Mouse (Mus musculus): Measurements from ENCODE around the gene Gm47289. TPM values are rescaled to one million over a fixed set of nuclear protein-coding genes. Genes with fewer than 3 reads are reported as not detected.

The Gm47289 gene
- polyA plus RNA-seq, 1 experiment from 2014 or later = not detected

DNA sequence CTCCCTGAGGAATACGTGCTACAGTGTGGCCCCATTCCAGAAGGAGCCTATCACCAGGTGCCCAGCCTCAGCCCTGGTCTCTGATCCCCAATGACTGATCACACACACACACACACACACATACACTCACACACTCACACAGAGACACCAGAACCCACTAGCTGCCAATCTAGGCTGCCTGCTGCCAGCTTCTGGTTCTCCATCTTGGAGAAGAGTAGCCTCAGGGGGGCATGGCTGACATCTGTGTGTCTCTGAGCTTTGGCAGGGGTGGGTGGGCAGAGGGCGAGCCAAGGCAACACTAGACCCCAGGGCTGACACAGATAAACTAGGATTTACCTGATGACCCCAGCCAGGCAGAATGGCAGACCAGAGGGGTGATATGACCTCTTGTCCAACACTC, 20.1 kb upstream of the Gm47289 start:
- Histone ChIP-seq H3K9ac (replicated peaks; ENCODE audit: low read length) (no peak overlapping the region), H3K27me3 (ENCODE audit: insufficient read depth, low read length) (no peaks in the 10 kb centered on the region), H3K4me2 (replicated peaks; ENCODE audit: low read depth, low read length) (no peak overlapping the region), H3K27ac (ENCODE audit: low read length) (no peak overlapping the region), H3K9me3 (ENCODE audit: low read length) (no peaks in the 10 kb centered on the region), H3K36me3 (ENCODE audit: insufficient read depth, low read length) (no peaks in the 10 kb centered on the region), H3K4me1 (ENCODE audit: insufficient read depth, low read length) (no peaks in the 10 kb centered on the region), H3K4me3 (ENCODE audit: low read length) (no peak overlapping the region)
- WGBS = 70% methylated on average over 2 of the region's 2 CpGs
- no peak for ATAC-seq (ENCODE audit: low FRiP score, low TSS enrichment)

DNA sequence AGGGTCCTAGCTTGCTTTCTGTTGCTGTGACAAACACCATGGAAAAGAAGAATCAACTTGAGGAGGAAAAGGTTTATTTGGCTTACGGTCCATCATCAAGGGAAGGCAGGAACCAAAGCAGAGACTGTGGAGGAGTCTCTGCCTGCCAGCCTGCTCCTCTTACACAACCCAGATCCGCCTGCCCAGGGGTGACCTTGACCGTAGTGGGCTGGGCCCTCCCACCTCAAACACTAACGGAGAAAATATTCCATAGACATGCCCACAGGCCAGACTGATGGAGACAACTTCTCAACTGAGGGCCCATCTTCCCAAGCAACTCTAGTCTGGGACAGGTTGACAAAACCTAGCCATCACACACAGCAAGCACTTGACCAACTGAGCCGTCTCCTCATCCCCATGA, 16.9 kb upstream of the Gm47289 start:
- WGBS = 64% methylated on average over 5 of the region's 5 CpGs
- ATAC-seq (ENCODE audit: low FRiP score, low TSS enrichment) = no peak
- H3K9ac ChIP-seq (replicated peaks; ENCODE audit: low read length) = no peak overlapping the region
- no peaks in the 10 kb centered on the region for H3K27me3 ChIP-seq (ENCODE audit: insufficient read depth, low read length)
- no peaks in the 10 kb centered on the region for H3K36me3 ChIP-seq (ENCODE audit: insufficient read depth, low read length)
- H3K9me3 ChIP-seq (ENCODE audit: low read length) = no peaks in the 10 kb centered on the region
- H3K4me3 ChIP-seq (ENCODE audit: low read length) = no peak overlapping the region
- H3K27ac ChIP-seq (ENCODE audit: low read length) = no peak overlapping the region
- H3K4me1 ChIP-seq (ENCODE audit: insufficient read depth, low read length) = no peaks in the 10 kb centered on the region
- no peak overlapping the region for H3K4me2 ChIP-seq (replicated peaks; ENCODE audit: low read depth, low read length)

DNA sequence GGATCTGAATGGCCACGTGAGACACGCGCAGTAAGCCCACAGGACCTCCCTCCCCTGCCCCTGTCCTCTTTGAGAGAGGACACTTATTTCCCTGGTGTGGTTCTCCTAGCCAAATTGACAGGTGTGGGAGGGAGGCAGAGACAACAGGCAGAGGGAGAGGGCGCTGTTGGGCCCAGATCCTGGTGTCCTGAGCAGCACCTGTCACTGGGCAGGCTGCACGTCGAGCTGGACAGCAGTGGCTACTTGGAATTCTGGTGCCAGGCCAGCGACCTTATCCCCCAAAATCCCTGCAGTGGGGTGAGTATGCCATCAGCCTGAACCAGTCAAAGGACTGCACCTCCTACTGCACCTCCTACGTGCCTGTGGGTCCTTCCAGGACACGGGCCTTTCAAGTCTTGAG, 15.6 kb upstream of the Gm47289 start:
- H3K4me3 ChIP-seq (ENCODE audit: low read length) = no peak overlapping the region
- no peak overlapping the region for H3K9ac ChIP-seq (replicated peaks; ENCODE audit: low read length)
- H3K27ac ChIP-seq (ENCODE audit: low read length) = no peak overlapping the region
- H3K4me1 ChIP-seq (ENCODE audit: insufficient read depth, low read length) = no peaks in the 10 kb centered on the region
- no peaks in the 10 kb centered on the region for H3K36me3 ChIP-seq (ENCODE audit: insufficient read depth, low read length)
- H3K27me3 ChIP-seq (ENCODE audit: insufficient read depth, low read length) = no peaks in the 10 kb centered on the region
- ATAC-seq (ENCODE audit: low FRiP score, low TSS enrichment) = no peak
- no peaks in the 10 kb centered on the region for H3K9me3 ChIP-seq (ENCODE audit: low read length)
- WGBS = 74% methylated on average over 9 of the region's 9 CpGs
- no peak overlapping the region for H3K4me2 ChIP-seq (replicated peaks; ENCODE audit: low read depth, low read length)

DNA sequence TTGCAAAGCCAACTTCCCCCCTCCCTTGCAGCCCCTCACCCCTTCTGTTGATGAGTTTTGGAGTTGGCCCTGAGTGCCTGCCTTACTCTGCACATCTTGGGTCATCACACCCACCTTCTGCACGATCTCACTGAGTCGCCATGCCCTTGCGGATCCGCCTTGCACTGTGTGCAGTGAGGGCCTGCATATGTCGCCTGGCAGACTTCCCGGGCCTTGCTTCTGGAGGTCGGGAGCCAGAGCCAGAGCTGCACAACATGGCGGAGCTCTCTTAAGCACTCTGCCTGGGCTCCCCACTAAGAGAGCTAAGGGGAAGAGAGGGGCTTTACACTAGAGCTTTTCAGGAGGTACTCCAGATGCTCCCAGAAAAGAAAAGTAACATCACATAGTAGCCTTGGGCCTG, 14.3 kb upstream of the Gm47289 start:
- Histone ChIP-seq H3K9ac (replicated peaks; ENCODE audit: low read length) (no peak overlapping the region), H3K4me1 (ENCODE audit: insufficient read depth, low read length) (no peaks in the 10 kb centered on the region), H3K4me3 (ENCODE audit: low read length) (no peak overlapping the region), H3K36me3 (ENCODE audit: insufficient read depth, low read length) (no peaks in the 10 kb centered on the region), H3K27me3 (ENCODE audit: insufficient read depth, low read length) (no peaks in the 10 kb centered on the region), H3K27ac (ENCODE audit: low read length) (no peak overlapping the region), H3K4me2 (replicated peaks; ENCODE audit: low read depth, low read length) (no peak overlapping the region), H3K9me3 (ENCODE audit: low read length) (no peaks in the 10 kb centered on the region)
- no peak for ATAC-seq (ENCODE audit: low FRiP score, low TSS enrichment)
- WGBS = 89% methylated on average over 8 of the region's 8 CpGs

DNA sequence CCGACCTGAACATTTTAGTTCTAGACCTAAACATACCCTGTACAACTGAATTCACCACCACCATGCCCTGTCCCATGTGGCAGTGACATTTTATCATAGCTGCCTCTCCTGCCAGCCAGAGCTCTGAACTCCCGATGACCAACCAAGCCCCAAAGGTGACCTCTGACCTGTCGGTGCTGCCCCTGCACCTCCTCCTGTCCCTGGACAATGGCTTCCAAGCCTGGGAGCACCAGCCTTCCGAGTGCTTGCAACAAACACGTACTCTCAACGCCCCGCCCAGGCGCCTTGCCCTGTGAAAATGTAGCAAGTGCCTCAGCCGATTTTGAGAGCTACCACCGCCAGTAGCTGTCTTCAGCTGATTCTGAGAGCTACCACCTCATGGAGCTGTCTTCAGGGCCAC, 13.8 kb upstream of the Gm47289 start:
- no peaks in the 10 kb centered on the region for H3K9me3 ChIP-seq (ENCODE audit: low read length)
- H3K36me3 ChIP-seq (ENCODE audit: insufficient read depth, low read length) = no peaks in the 10 kb centered on the region
- H3K9ac ChIP-seq (replicated peaks; ENCODE audit: low read length) = no peak overlapping the region
- no peaks in the 10 kb centered on the region for H3K4me1 ChIP-seq (ENCODE audit: insufficient read depth, low read length)
- no peak overlapping the region for H3K4me3 ChIP-seq (ENCODE audit: low read length)
- no peak for ATAC-seq (ENCODE audit: low FRiP score, low TSS enrichment)
- no peak overlapping the region for H3K4me2 ChIP-seq (replicated peaks; ENCODE audit: low read depth, low read length)
- no peaks in the 10 kb centered on the region for H3K27me3 ChIP-seq (ENCODE audit: insufficient read depth, low read length)
- WGBS = 68% methylated on average over 10 of the region's 10 CpGs
- no peak overlapping the region for H3K27ac ChIP-seq (ENCODE audit: low read length)

DNA sequence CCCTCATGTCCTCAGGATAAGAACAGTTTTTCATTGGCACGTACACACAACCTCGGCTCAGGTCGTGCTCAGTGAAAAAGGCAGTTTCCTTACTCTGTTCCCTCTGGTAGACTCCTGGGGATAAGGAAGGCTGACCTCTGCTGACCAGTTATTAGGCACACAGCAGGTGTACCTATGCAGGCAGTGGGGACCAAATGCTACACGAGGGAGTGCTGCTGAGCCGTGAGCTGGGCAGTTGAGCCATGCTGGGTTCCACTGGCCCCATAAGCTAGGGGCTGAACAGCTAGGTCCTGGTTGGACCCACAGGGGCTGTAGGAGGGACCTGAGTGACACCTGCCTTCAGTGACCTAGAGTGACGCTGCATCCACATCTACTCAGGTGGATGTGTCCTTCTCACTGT, 13.3 kb upstream of the Gm47289 start:
- 75% methylated on average over 6 of the region's 6 CpGs for WGBS

DNA sequence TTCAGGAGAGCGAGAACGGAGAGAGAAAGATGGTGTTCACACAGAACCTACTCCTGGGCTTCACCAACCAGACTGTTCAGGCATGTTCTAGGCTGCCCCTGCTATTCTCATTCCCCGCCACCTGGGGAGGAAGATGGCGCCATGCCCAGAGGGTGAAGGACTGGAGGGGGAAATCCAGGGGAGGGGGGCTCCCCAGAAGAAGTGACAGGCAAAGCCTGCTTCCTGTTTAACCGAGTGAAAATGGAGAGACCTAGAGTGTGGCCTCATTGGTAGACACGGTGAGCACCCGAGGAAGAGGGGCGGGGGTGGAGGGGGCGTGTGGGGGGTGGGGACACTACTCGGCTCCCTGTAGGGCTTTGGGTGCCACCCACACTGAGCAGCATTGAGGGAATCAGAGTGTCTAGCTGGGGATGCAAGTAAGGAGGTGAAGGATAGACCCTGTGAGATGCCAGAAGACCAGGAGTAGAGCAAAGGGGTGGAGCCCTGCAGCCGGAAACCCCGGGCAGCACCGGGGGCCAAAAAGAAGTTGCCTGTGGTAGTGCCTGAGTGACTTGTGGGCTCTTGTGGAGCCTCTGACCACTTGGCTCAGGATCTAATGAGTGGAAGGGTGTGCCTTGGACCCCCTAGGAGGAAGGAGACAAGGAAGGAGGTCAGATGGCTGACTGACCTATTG, 12.7 kb upstream of the Gm47289 start:
- Histone ChIP-seq H3K36me3 (ENCODE audit: insufficient read depth, low read length) (no peaks in the 10 kb centered on the region), H3K4me1 (ENCODE audit: insufficient read depth, low read length) (no peaks in the 10 kb centered on the region), H3K27ac (ENCODE audit: low read length) (no peak overlapping the region), H3K9ac (replicated peaks; ENCODE audit: low read length) (no peak overlapping the region), H3K27me3 (ENCODE audit: insufficient read depth, low read length) (no peaks in the 10 kb centered on the region), H3K4me2 (replicated peaks; ENCODE audit: low read depth, low read length) (no peak overlapping the region), H3K4me3 (ENCODE audit: low read length) (no peak overlapping the region), H3K9me3 (ENCODE audit: low read length) (no peaks in the 10 kb centered on the region)
- no peak for ATAC-seq (ENCODE audit: low FRiP score, low TSS enrichment)
- WGBS = 73% methylated on average over 13 of the region's 13 CpGs

More for the DNA sequence above, 13.3 kb upstream of the Gm47289 start:
- Histone ChIP-seq H3K27ac (ENCODE audit: low read length) (no peak overlapping the region), H3K27me3 (ENCODE audit: insufficient read depth, low read length) (no peaks in the 10 kb centered on the region), H3K9me3 (ENCODE audit: low read length) (no peaks in the 10 kb centered on the region), H3K9ac (replicated peaks; ENCODE audit: low read length) (no peak overlapping the region), H3K36me3 (ENCODE audit: insufficient read depth, low read length) (no peaks in the 10 kb centered on the region), H3K4me3 (ENCODE audit: low read length) (no peak overlapping the region), H3K4me2 (replicated peaks; ENCODE audit: low read depth, low read length) (no peak overlapping the region), H3K4me1 (ENCODE audit: insufficient read depth, low read length) (no peaks in the 10 kb centered on the region)
- no peak for ATAC-seq (ENCODE audit: low FRiP score, low TSS enrichment)

DNA sequence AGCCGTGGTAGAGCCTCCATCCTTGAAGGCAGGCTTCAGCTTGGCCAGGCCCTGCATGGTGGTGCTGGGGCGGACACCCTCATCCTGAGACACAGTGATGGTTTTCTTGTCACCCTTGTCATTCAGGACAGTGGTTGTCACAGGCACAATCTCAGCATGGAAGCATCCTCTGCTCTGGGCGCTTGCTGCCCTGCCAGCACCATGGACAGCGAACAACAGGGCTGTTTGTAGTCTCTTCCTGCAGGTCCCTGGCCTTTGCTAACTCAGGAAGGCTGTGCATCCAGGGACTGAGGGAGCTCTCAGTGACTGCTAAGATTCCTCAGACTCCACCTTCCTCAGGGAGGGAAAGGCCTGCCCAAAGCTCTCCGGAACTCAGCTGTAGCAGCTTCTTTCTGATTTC, 9.4 kb upstream of the Gm47289 start:
- H3K27ac ChIP-seq (ENCODE audit: low read length) = no peak overlapping the region
- H3K4me2 ChIP-seq (replicated peaks; ENCODE audit: low read depth, low read length) = no peak overlapping the region
- H3K9me3 ChIP-seq (ENCODE audit: low read length) = no peaks in the 10 kb centered on the region
- no peak overlapping the region for H3K9ac ChIP-seq (replicated peaks; ENCODE audit: low read length)
- 20% methylated on average over 5 of the region's 5 CpGs for WGBS
- no peaks in the 10 kb centered on the region for H3K4me1 ChIP-seq (ENCODE audit: insufficient read depth, low read length)
- ATAC-seq (ENCODE audit: low FRiP score, low TSS enrichment) = no peak; the same call in 1 of the 2 replicates
- no peak overlapping the region for H3K4me3 ChIP-seq (ENCODE audit: low read length)
- H3K27me3 ChIP-seq (ENCODE audit: insufficient read depth, low read length) = no peaks in the 10 kb centered on the region
- no peaks in the 10 kb centered on the region for H3K36me3 ChIP-seq (ENCODE audit: insufficient read depth, low read length)

DNA sequence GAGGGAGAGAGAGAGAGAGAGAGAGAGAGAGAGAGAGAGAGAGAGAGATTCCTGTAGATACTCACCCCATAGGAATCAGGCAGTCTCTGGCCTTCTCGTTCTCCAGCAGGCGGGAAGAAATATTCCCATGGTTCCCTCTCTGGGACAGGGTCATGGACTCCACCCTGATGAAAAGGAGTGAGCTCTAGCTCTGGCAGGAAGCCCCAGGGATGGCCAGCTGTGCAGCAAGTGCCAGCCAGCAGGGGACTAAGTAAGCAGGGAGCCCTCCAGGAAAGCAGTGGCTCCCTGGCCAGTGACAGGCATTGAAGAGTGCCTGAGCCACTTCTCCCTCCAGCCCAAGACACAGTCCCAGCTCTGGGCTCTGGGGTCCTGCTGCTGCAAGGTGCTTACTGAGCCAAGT, 7.2 kb upstream of the Gm47289 start:
- Histone ChIP-seq H3K27me3 (ENCODE audit: insufficient read depth, low read length) (peaks cover 2% of the 10 kb centered on the region; the same call in 1 of the 2 replicates), H3K36me3 (ENCODE audit: insufficient read depth, low read length) (no peaks in the 10 kb centered on the region), H3K9ac (replicated peaks; ENCODE audit: low read length) (no peak overlapping the region), H3K27ac (ENCODE audit: low read length) (no peak overlapping the region), H3K4me1 (ENCODE audit: insufficient read depth, low read length) (0 out of 2 replicates have a peak, but pooled peaks cover 3% of the 10 kb centered on the region), H3K4me3 (ENCODE audit: low read length) (no peak overlapping the region), H3K9me3 (ENCODE audit: low read length) (no peaks in the 10 kb centered on the region), H3K4me2 (replicated peaks; ENCODE audit: low read depth, low read length) (no peak overlapping the region)
- no peak for ATAC-seq (ENCODE audit: low FRiP score, low TSS enrichment)
- WGBS = 51% methylated on average over 2 of the region's 2 CpGs

DNA sequence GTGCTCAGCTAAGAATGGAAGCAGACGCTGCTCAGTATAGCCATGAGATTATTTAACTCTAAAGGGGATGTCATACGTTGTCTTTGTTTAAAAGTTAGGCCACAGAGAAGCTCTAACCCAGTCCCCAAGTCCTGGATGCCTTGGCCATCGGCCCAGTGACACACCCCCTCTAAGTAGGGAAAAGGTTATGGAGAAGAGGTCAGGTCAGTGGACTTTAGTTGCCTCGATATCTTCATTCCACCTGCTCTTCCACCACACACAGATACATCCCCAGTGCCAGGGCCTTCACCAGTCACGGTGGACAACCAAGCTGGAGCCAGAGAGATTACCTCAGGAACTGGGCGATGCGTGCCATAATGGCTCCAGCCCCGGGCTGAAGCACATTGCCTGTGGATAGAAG, 3.5 kb upstream of the Gm47289 start:
- H3K27me3 ChIP-seq (ENCODE audit: insufficient read depth, low read length) = peaks cover 2% of the 10 kb centered on the region; the same call in 1 of the 2 replicates
- no peak overlapping the region for H3K27ac ChIP-seq (ENCODE audit: low read length)
- H3K9me3 ChIP-seq (ENCODE audit: low read length) = no peaks in the 10 kb centered on the region
- no peaks in the 10 kb centered on the region for H3K36me3 ChIP-seq (ENCODE audit: insufficient read depth, low read length)
- no peak for ATAC-seq (ENCODE audit: low FRiP score, low TSS enrichment)
- no peak overlapping the region for H3K4me3 ChIP-seq (ENCODE audit: low read length)
- H3K4me2 ChIP-seq (replicated peaks; ENCODE audit: low read depth, low read length) = 0 out of 2 replicates have a peak overlapping the region, but pooled peaks have one; percentile 63
- 79% methylated on average over 8 of the region's 8 CpGs for WGBS
- no peak overlapping the region for H3K9ac ChIP-seq (replicated peaks; ENCODE audit: low read length)
- 0 out of 2 replicates have a peak, but pooled peaks cover 3% of the 10 kb centered on the region for H3K4me1 ChIP-seq (ENCODE audit: insufficient read depth, low read length)
